Mouse (Mus musculus) activated CD4-positive, CD25-positive, alpha-beta regulatory T cell, adult 4 months (primary cell): ENCODE measurements around the gene Clip4. TPM values are rescaled to one million over a fixed set of nuclear protein-coding genes. Genes with fewer than 3 reads are reported as not detected.

ENCODE experiments used
- ATAC-seq: one replicate; pipeline ENCODE4 v1.8.0; 2017
- polyA plus RNA-seq, 2 experiments: library from polyadenylated mRNA; unstranded; fragments of 100-300 nt; shearing (Covaris generic); gene quantifications; one replicate each; pipeline ENCODE4 v1.2.1; 2017

Clip4 gene
- polyA plus RNA-seq, 2 experiments from 2014 or later = not detected

DNA sequence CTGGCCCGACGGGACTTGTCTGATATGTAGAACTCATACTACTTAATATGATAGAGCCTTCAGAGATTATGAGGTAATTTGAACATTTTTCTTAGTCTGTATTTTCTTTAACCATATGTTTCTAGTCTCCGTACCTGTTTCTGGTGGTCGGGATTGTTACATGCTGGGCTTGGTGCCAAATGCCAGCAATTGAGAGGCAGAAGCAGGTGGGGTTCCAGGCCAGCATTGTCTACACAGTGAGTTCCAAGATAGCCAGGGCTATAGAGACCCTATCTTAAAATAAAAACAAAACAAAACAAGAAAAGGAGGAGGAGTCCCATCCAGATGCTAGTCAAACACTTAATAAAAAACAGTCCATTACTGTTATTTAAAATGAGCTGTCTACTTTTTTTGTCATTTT lies 23.3 kb downstream of the Clip4 start:
- no peak for ATAC-seq

DNA sequence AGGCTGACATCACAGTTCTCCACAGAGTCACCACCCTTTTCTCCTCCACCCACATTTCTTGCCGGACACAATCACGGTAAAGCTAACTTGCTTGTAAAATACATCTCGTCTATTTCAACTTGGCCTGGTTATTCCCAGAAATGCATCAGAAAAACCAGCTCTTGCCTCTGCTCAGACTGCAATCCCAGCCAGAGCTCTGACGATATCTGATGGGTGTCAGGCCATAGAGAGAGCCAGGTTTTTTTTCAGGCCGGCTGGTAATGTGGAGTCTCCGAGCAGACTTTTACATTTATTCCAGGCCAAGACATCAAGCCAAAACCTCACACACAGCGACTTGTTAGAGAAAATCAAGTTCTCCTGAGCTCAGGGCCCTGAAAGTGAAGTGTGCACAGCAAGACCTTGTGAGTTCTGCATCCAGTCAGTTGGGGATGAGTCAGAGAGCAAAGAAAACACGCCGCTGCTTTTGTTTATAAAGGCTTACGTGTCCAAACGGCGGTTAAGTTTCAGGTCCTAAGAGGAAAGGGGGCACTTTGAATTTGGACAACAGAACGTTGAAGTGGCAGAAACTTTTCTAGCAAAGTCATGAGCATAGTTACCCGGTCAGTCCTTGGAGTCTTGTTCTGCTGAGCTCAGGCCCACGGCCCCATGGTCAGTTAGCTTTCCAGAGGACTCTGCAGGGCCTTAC lies 27.4 kb downstream of the Clip4 start:
- ATAC-seq = no peak

DNA sequence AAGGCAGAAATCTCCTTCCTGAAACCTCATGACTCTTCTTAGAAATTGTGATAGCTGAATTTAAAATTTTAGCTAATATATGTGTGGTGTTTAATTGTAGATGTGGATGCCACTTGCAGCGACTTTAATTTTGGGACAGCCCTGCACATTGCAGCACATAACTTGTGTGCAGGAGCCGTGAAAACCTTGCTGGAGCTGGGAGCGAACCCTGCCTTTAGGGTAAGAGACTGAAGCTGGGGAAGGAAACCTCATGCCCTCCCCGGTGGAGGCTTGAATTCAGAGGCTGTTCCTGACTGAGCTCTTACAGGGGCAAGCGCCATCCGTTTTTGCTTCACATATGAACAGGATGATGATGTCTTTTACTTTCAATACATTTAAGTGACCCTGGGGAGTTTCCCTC lies 35.2 kb downstream of the Clip4 start:
- no peak for ATAC-seq

DNA sequence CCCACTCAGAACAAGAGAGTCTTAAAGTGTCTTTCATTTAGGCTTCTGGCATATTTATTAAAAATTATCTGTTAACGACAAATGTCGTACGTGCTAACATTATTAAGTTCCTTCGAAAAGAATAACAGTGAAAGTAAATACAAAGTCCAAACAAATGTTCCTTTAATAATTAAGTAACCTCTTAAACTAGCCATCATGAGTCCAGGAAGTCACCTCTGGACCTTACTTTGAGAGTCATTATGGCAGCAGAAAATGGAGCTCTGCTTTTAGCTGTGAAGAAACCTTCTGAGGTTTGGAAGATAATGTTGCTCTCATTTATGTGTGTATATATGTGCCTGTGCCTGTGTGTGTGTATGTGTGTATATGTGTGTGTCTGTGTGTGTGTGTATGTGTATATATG lies 35.6 kb downstream of the Clip4 start:
- no peak for ATAC-seq

DNA sequence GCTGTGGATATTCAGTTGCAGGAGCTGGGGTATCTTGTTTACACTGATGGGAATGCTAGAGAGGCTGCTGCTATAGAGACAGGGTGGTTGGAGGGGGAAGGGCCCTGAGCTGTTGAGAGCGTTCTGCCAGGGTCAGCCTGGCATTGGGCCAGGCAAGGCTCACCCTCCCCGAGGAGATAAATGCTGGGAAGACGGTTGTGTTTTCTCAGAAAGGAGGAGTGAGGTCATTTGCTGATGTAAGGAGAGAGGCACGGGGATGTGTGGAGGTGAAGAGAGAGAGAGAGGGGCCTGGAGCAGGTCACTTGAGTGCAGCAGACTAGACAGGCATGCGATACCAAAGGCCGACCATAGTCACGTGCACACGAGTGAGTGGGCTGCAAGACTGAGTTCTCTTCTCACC lies 42.8 kb downstream of the Clip4 start:
- no peak for ATAC-seq

DNA sequence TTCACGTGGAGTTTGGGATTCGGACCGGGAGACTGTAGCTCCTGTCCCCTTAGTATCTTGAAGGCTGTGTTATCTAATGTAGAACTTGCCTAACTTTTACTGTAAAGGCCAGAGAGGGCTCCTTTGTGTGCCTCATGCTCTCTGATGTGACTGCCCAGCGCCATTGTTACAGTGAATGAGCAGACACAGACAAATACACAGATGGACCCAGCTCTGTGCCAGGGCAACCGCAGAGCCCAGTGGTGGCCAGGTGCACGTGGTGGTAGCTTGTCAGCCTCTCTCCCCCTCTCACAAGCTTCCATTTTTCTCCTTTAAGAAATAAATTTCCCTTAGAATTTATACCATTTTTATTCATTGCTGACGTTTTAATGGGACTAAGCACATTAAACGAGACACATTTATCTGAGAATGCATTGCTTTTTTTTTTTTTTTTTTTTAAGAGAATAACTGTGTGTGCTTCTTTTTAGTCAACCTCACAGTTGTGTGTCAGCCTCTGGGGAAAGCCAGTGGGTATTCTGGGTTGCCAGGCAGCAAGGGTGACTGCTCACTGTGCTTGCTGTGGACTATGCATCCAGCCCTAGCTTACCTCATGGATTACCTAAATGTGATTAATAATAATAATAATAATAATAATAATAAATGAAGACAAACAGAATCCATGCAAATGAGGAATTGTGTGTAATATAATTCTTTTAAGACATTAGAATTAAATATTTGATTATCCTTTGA lies 48.0 kb downstream of the Clip4 start:
- ATAC-seq = no peak

DNA sequence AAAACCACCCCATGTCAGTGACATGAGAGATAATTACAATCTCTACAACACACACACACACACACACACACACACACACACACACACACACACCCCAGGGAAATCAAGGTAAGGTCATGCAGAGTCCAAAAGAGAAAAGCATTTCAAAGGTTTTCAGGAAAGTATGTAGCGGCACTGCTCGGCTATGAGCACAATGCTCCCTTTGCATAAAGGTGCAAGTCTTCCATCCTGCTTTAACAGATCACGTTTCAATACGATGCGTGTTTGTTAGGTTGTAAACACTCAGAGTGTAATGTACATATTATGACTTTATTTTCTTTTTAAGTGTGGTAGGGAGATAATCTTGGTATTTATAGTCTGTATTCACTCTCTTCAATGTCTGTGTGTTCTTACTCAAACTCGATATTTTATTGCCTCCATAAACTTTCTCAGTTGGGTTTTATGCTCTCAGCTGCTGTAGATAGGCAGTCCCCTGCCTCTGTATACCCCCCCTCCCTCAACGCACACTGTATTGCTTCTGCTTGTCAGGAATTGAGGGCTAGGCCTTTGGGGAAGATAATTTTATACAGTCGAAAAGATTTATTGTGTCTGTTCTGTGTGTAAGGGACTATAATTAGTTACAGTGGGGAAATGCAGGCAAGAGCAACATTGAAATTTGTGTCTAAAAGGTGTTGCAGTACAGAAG lies 55.5 kb downstream of the Clip4 start:
- ATAC-seq = no peak

DNA sequence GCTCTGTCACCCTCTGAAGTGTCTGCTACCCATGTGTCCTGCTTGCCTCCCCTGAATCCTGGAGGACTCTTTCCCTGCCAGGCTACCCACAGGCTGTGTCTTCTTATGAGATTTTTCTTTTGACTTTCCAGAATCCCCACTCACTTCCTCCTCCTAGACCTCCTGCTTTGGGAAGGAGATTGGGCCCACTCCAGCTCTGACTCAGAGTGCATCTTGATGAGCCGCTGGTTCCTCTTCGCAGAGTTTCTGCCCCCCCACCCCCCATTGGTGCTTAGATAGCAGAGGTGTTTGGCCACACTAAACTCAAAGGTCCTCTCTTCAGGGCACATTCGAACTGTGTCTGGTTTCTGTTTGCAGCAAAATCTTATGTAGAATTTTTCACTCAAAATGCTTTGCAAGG lies 58.3 kb downstream of the Clip4 start:
- no peak for ATAC-seq

DNA sequence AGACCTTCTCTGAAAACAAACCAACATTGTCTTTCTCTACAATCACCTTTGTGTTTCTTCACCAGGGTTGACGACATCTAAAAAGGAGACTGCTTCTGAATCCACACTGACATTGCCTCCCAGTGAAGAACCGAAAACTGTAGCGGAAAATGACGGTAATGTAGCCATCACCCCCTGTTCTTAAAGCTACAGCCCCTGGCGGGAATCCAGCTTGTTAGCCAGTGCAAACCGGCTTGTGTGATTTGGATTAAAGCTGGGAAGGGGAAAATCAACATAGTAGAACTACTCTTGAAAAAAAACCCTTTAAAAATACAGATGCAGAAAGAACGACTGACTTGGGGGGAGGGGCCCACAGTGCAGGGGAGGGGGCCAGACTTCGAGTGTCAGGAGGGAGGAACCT lies 59.4 kb downstream of the Clip4 start:
- ATAC-seq = no peak

DNA sequence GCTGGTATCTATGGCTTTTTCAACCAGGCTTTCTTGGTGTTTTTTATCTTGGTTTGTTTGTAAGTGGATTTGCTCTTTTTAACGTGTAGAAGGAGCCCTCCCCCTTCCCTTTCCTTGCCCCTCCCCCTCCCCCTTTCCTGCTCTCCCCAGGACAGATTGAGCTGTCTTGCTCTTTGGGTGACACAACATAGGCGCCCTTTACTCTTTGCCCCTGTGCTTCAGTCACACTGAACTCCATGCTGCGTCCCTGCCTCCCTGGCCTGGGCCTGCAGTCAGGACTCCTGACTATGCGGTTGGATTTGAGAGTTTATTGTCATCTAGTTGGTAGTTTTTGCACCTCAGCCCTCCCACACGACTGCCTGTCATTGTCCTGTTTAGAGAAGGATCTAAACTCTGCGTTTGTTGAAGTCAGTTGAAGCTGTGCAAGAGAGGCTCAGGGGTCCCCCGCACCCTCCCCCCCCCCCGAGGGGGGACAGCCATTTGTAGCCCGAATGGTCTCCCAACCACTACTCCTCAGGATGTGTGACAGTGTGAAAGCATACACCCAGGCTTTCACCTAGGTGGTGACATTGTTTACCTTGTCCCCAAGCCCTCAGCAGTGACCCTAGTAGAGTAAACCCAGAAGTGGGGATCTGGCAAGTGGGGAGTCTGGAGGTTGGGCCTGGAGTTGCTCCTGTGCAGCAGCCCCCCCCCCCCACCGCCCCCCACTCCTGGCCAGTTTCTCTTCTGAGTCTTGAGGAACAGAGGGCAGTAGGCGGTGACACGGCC lies 60.6 kb downstream of the Clip4 start:
- ATAC-seq = no peak

DNA sequence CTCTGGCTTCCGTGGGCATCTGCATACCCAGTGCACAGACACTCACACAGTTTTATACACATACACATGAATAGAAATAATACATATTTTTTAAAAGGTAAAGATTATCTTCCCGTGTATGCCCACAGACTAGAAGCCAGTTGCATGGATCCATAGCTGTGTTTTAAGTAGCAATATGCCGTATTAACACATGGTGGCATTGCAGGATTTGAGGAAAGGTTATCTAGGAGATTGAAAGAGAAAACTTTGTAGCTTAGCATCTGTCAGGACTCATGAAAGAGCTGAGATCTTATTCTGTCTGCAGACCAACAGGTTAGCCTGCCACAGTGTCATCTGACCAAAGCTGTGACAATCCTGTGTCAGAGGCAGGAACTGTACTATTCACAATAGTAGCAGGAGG lies 63.7 kb downstream of the Clip4 start:
- ATAC-seq = no peak

DNA sequence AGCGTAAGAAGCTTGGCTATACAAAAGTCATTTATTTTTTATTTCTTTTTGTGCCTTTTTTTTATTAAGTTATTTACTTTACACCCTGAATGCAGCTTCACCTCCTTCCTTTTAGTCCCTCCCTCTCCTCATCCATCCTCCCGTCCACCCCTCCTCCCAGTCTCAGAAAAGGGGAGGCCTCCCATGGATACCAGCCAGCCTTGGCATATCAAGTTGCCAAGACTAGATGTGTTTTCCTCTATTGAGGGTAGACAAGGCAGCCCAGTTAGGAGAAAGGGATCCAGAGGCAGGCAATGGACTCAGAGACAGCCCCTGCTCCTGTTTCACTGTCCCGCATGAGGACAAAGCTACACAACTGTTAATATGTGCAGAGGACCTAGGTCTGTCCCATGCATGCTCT lies 93.9 kb downstream of the Clip4 start:
- ATAC-seq = no peak

DNA sequence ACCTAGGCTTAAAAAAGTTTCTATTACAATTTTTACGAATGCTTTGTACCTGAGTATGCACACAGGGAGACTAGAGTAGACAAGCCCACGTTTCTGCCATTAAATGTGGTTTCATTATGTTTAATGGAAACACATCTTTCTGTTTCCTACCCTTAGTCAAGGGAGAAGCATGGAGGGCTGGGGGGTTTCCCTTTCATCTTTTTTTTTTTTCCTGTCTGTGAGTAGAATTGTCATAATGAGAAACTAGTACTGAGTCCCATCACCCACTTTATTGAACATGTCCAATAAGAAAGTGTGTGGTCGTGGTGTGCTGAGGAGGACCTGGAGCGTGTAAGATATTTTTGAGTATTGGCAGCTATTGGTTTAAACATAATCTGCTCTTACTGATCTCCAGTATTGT lies 94.6 kb downstream of the Clip4 start:
- no peak for ATAC-seq

DNA sequence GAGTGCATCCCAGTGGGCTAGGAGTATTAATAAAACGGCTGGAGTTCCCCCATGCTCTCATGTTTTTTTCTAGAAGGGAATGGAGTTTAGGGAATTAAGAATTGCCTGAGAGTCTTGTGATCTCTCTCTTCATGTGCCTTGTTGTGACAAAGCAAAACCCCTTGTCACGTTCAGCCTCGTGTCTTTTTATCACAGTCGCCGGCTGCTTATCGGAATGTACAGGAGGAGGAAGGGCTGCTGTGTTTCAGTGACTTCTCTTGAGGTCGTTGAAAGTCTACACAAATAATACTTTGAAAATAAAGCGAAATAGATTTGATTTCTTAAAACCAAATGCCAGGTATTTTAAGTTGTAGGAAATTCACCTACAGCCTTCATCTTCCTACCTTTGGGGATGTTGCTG lies 95.8 kb downstream of the Clip4 start:
- no peak for ATAC-seq

DNA sequence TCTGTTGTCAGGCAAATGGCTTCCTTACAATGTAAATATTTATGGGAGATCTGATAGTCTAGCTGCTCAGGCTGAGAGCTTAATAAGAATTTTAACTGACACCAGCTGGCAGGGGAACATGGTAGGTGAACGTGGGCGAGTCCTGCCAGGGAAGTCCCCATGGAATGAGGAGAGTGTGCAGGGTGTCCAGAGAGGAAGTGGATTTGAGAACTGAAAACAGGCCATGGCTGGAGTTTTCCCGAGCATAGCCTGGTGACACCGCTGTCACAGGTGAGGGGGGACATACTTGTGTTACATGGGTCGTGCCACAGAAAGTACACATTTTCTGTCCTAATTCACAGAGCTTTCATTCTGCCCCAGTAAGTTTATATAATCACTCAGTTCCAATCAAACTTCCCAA lies 97.2 kb downstream of the Clip4 start:
- no peak for ATAC-seq

DNA sequence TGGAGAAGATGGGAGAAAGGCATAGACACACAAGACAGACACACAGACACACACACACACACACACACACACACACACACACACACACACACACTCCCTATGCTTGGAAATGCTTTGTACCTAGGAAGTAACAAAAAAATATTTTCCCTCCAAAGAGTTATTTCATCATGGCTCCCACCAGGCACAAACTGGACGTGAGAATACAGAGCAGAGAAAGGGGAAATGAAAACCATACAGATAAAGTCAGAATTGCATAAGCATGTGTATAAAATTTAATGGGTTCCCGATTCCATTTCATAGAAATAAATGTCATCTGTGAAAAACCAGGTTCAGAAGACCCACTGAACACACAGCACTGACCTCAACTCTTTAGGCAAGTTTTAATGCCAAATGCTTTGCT lies 99.6 kb downstream of the Clip4 start:
- no peak for ATAC-seq

DNA sequence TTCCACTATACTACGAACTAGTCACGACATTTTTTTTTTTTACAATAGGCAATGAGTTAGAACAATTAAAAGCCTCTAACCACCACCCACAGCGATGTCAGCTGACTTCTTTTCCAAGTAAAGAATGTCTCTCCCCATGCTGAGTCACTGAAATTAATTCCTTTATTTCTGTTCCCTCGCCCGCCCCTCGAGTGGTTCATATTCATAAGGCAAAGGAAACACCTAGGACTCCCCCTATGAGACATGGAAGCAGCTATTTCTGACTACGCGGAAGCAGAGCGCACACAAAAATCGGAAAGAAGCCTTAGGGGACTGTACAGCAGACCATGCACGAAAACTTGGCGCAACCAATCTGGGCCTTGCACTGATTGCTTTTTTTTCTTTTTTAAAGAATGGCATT lies 100.6 kb downstream of the Clip4 start:
- no peak for ATAC-seq

DNA sequence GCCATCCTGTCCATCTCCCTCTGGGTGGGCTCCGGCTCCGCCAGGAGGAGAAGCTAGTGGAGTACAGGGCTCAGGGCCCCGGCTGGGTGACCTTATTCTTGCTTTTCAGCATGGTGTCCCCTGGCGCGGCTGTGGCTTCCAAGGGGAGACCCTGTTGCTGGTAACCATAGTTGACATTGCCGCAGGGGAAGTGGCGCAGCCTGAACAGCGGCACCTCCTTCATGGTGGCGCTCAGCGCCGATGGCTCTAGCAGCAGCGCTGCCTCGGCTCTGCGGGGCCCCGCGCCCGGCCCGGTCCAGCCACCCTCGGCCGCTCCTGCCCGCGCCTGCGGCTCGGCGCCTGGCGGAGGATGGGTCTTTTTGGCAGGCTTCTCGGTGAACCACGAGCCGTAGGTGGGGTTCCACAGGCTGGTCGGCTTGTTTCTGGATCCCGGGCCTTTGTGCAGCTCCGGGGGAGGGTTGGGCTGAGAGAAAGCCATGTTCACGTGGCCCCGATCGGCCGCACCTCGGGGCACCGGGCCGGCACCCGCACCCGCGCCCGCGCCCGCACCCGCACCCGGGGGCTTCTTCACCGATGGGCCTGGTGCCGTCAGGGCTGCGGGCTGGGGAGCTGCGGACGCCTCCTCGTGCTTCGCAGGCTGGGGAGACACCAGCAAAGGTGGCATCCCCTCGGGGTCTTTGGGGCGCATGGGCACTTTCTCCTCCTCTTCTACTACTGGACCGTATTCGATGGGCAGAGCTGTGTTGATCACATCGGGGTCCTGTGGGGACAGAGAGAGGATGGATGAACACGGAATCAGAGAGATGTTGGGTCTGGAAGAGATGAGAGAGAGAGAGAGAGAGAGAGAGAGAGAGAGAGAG lies 101.3 kb downstream of the Clip4 start:
- ATAC-seq = no peak

DNA sequence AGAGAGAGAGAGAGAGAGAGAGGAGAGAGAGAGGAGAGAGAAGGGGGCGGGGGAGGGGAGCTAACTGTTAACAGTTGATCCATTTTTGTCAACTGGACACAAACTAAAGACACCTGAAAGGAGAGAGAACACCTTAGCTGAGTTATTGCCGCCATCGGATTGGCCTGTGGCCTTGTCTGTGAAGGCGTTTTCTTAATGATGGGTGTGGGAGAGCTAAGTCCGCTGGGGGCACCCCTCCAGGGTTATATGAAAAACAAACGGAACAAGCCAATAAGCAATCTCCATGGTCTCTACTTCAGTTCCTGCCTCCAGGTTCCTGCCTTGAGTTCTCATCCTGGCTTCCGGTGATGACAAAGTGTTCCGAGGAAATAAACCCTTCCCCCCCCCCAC lies 102.0 kb downstream of the Clip4 start:
- no peak for ATAC-seq

DNA sequence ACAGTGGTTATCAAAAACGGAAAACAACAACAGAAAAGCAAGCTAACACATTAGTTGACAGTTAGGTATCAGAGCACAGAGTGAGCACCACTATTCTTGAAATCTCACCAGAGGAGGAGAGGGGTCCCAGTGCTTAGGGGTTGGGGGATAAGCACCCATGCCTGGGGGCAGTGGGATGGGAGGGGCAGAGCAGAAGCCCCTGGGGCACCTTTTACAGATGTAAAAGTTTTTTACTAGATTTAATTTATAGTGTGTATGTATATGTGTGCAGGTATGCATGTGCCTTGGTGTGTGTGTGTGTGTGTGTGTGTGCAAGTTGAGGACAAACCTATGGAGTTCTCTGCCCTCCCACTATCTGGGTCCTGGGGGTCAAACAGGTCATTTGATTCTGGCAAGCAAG lies 102.4 kb downstream of the Clip4 start:
- ATAC-seq = no peak

DNA sequence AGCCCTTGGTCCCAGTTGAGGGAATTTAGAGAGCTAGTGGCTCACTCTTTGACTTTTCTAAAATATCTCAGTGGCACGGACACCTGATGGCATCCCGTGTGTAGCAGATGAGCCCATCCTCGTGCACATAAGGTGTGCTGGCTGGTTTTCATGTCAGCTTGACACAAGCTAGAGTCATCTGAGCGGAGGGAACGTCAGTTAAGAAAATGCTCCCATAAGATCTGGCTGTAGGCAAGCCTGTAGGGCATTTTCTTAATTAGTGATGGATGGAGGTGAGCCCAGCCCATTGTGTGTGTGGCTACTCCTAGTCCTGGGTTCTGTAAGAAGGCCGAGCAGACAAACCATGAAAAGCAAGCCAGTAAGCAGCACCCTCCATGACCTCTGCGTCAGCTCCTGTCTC lies 103.7 kb downstream of the Clip4 start:
- no peak for ATAC-seq

DNA sequence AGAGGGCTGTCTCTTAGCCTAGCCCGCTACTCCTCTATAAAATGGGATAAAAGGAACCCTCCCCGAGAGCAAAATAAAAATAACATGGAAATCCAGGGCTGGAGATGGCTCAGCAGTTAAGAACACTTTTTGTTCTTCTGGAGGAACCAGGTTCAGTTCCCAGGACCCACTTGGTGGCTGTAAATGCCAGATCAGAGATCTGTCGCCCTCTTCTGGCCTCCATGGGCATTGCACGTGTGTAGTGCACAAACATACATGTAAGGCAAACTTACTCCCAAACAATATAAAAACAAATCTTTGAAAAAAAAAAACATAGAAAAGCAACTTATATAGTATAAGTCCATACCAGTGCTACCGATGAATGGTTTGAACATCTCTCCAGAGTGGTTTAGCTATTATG lies 104.7 kb downstream of the Clip4 start:
- no peak for ATAC-seq
